Mouse (Mus musculus) B cell, adult 2 months (primary cell): ENCODE measurements at regions not wholly inside any gene's neighbourhood (a gene's known extent, or its start where the extent isn't known, plus 50 kb on each side); places are given as distances from the start of the nearest gene placed in this dataset.

Source experiments
- DNase-seq, 2 experiments: peaks; one replicate each; pipeline ENCODE4 v3.0.0; 2022

DNA sequence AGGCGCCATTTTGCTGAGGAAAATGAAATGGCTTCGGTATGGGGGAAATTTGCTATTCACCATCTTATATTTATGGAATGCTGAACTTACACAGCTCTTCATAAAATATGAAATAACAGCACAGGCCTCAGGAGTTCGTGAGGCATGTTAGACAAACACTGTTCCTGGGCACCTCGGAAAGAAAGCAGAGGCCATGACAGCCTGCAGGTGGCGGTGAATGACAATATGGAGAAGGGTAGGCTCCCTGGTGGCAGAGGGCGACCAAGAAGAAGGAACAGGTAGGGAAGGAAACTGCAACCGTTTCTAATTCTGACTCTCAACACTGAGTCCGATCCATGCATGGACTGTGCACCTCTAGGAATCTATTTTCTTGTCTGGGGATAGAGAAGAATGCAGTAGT, 553.6 kb upstream of the Tmpo start:
- no peak for DNase-seq

DNA sequence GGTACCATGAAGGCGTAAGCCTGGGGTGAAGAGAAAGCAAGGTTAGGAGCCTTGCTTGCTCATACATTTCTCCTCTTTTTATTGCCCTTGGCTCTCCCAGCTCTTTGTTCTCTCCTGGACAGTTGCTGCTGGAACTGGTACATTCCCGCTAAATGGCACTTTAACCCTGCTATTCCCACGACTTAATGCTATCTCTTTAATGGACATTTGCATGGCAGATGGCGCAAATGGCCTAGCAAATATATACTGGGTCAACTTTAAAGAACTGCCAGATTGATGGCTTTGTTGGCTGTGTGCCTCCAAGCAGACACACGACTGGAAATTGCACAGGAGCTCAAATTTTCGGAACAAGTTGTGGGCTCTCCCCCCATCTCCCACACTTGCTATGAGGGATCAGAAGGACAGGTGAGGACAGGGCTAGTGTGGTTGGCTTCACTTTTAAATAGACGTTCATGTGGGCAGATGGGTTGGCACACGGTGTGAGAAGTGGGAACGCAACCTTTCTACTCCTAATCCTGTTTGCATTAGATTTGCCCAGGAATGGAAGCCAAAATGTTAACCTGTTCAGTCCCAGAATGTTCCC, 551.0 kb upstream of the Tmpo start:
- DNase-seq, result no peak

DNA sequence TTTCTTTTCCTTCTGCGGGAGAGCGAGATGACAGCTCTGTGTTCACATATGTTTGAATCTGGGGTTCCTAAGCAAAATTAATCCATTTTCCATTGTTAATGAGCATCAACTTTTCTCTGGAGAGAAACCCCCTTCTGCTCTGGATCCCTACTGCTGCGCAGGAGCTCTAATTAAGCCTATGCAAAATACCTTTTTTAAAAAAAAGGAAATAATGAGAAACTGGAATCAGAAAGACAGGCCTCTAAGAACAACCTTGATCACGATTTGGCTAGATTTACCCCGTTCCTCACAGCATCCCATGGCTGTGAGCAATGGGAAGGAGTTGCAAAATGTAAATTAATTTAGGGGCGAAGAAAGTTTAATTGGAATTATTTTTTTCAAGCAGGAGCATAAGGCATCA, 548.9 kb upstream of the Tmpo start:
- DNase-seq, result no peak

DNA sequence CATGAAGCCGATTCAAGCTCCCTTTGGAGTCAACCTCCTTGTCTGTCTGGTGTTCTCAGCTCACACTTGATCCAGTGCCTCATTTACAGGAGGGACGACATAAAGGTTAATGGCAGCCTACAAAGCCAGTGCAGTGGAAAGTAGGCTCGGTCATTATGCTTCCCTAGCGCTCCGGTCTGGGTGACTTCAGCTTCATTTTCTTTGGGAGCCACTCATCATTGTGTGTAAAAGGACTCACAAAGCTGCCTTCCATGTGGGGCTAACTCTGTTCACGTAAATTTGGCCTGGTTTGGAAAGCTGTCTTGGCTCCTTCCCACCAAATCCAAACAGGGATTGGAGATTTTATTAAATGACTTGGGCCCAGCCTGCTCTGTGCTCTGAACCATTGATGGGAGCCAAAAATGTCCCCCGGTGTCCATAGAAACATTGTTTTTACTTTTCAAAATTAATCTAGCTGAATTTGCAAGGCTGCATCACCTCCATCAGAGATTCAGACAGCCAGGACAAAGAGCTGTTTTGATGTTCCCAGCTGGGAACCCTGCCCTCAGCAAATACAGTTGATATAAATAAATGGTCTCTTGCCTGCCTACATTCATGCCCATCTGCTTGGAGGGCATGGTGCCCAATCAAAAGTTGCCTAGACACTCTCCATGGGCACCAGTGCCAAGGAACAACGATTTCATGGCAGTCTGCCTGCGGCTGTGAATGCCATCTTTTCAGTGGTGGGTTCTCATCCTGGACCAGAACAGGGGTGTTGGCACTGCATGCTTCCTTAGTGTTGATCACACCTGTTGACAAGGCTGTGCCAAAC, 538.7 kb upstream of the Tmpo start:
- DNase-seq, result no peak

DNA sequence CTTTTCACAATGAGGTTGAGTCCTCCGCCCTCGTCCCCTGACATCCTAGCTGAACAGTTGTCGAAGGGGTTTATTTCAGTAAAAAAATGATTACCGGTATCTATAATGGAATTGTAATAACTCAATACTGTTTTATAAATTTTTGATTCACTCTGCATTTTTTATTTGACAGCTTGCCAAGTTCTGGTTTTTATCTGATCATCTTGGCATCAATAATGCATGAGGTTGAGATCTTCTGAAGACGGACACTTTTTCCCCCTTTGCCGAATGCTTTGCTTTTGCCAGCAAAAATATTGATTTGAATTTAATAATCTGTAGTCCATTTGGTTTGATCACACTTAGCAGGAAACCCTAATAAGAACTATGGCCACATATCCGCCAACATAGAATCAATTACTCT, 535.5 kb upstream of the Tmpo start:
- no peak for DNase-seq

DNA sequence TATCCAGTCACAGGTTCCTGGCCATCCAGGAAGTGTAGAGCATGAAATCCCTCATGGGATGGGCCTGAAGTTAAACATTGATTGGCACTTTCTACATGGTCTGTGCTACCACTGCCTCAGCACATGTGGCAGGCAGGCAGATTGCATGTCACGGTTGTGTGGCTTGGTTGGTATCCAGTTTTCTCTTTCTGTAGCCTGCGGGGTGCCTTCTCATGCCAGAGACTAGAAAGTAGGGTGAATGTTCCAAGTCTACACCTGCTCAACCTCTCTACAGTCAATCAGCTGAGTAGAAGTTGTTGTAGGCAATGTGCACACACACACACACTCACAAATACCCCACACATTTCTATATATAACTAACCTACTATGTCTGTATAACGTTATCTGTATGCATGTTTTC, 533.5 kb upstream of the Tmpo start:
- no peak for DNase-seq

DNA sequence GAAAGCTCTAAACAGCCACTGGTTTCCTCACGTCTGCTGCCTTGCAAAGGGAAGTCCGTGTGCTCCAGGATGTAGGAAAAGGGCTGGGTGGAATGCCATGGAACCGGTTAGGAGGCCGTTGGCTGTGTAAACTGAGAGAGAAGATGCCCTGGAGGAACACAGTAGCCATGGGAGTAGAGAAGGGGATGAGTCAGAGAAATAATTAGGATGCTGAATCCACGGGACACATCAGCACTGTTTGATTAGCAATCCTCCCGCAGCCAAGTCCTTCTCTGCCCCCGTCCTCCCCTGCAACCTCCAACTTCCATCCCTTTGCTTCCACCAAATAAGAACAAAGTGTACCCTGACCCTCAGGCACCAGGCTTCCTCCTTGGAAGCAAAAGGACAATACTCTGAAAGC, 532.4 kb upstream of the Tmpo start:
- DNase-seq, result no peak

DNA sequence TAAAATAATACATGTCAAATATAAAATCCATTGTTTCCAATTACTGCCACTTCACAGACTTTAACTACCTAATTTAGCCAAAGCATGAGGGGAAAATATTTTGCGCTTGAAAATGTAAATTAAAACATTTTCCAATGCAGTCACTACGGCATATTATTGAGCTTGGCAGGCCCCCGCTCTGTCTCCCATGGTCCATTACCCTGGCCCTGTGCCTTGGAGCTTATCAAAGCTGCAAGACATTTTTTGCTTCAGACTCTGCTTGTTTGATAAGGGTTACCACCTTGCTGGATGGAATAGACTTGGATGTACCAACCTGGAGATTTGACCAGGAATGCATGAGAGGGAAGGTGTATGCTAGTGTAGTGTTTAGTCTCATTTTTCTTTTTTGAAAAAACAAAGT, 525.7 kb upstream of the Tmpo start:
- no peak for DNase-seq

DNA sequence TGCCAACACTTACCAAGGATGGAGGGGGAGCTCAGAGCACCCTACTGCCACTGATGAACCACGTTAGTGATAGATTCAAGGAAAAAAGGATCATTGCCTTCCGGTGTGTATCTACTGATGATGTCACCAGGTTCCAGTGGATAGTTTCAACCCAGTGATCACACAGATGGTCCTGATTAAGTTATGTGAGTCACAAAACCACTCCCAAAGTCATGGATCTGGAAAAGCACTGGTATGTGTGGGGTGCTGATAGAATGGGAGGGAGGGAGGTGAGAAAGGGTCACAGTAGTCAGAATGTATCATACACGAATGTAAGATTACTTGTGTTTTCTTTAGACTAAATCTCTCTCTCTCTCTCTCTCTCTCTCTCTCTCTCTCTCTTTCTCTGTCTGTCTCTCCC, 523.6 kb upstream of the Tmpo start:
- DNase-seq, result no peak

DNA sequence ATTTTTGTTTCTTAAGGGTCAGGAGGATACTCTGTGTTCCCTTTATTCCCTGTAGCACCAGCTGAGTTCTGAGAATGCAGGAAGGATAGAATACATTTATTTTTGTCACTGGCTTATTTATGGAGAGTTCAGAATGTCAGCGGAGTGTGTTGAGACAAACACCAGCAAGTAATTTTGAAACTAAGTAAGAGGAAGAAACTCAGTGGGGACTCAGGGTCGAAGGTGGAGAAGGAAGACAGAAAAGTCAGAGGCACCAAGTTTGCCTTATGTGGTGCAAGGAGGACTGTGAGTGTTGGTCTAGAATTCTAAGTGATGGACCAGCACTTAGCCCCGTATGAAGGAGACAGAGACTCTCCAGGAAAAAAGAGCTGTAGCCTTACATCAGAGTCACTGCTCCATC, 520.7 kb upstream of the Tmpo start:
- DNase-seq, result no peak

DNA sequence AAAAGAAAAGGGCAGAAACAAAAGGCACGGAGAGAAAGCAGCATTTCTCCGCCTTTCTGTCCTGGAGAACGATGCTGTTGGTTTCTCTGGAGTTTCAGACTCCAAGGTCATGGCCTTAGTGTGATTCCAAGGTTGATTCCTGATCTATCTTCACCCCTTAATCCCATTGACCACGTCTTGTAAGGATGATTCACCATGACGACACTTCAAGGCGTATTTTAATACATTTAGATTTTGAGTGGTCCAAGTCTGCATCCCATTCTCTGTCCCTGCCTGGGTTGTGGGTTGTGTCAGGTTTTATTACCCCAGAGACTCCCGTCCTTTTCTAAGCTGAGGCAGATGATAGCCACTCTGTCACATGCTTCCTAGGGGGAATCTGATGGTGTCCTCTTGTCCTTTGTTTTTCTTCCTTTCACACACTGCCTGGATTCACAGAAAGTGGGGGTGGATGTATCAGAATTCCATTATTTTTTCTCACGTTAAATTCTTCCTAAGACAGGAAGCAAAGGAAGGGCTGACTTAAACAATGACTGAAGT, 505.0 kb upstream of the Tmpo start:
- no peak for DNase-seq

DNA sequence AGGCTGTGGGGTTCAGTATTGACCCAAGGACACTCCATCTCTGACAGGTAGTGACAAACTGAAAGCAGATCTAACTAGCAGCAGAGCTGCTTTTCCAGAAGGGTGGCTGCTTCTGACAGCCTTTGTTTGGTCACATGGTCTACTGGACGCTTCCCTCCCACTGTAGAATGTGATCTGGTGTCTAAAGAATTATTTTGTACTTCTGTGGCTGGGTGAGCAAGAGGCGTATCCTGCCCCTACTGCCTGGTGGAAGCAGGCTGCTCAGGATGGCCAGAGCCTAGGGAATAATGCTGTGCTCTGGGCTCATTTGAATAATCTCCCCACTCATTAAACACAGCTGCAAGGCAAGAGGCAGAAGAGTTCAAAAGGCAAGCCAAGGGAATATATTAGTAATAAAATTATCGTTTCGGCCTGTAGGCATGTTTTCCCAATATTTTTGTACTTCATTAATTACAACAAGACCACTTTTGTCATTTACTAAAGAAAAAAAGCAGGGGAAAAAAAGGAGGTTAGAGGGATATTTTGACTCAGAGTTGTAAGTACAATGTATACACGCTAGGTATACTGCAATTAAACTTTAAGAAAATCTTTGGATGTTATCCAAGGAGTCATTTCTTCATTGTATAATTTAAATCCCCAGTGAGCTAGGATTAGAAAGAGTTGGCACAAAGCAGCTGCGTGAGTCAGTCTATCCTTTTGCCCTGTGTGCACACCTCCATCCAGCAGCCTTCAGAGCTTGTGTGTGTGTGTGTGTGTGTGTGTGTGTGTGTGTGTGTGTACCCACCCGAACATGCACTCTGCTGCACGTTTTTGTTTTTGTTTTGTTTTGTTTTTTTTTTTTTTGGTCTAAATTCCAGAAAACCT, 504.3 kb upstream of the Tmpo start:
- no peak for DNase-seq

DNA sequence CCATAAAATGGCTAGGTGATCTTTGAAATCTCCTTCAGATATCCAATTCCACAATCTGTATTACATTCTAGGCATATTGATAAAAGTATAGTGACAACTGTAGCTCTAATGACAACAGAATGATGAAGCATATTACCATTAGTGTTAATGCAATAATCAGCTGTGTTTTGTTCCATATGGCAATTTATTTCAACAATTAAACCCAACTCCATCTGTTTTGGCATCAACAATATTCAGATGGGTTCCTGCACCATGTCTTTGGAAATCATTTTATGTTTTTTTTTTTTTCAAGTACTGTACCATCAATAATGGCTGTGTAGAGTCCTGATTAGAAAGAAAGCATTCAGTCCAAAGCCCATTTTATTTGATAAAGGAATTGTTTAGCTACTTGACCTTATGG, 498.5 kb upstream of the Tmpo start:
- no peak for DNase-seq

DNA sequence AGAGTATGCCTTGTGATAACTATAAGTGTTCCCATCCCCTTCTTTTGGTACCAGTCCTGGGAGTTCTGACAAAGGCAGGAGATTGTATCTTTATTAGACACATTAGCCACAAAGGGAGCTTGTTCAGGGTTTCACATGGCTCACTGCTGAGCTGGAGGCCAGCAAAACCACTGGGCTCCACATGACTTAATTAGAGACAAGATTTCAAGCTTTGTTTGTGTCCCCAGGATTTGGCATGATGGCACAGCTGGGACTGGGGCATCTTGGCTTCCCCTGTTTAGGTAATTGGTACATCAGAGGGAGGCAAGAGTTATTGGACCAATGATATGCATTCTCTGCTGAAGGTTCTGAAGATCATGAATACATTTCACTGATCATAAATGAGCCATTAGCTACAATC, 456.8 kb upstream of the Tmpo start:
- DNase-seq, result no peak

DNA sequence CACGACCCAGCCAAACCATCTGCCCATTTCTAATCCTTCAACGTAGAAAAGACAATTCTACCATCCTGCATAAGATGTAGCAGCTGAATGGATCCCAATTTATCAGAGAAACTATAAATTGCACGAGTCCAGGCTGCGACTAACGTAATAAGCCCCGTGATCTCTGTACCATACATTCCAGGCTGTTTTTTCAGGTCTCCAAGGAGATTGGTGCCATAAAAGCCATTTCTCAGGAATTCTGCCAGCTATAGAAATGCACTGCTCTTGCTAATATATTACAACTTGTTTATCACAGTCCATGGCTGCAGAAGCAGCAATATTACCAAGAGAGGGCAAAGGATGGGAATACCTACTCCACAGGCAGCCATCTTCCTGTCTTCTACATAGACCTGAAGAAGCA, 447.6 kb upstream of the Tmpo start:
- no peak for DNase-seq

DNA sequence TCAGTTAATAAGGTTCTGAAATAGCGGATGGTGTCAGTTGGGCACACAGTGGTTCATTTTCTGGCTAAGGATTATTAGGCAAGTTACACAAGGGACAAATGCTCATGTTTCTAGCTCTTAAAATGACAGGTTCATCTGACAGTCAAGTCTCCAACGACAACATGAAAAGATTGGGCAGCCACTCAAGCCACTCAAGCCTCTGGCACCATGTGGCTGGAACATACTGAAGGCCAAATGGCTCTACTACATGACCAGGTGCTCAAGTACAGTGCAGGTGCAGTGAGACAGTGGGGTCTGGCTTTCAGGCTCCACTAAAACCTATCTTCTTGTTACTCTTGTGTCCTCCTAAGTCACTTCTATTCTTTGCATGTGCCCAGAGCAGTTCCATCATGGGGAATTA, 441.2 kb upstream of the Tmpo start:
- no peak for DNase-seq

DNA sequence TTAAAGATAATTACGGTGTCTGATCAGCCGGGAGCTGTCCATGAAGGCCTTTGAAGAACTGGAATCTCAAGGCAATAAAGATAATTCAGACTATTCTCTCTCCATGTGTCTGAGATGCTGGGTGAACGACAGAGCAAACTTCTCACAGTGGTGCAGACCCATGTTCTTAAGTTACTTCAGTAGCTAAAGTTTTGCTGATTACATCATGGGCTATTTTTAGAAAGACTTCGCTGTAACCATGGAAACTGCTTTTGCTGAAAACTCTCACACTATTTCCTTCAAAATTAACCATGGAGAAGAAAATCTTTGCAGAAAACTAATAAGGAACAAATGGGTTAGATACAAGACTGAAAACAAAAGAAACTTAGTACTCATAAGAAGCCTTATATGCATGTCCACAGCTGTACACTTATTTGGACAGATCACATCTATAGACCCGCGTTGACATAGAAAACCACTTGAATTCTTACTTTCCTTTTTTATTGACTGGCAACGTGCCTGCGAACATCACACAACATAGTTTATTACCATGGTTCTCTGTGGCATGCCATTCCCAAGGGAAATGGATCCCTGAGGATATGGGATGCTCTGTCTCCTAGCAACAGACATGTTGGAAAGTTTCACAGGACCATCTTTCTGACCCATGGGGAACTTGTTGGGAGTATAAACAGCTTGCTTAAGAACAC, 432.8 kb upstream of the Tmpo start:
- no peak for DNase-seq

DNA sequence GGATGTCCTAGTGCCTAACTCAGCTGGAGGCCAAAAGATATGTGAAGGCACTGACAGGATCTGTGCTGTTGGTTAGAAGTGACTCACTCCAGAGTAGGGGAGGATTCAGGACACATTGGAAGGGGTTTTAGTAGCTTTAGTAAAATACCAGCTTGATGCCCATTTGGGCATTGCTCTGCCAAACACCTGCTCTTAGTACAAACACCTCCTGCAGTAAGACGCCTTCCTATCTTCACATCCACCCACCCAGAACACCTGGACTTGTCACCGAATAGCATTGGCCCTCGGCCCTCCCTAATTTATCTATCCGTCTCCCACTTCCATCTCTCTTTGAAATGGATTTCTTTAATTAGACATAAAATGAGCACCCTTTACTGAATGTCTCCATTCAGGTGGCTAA, 430.9 kb upstream of the Tmpo start:
- DNase-seq, result no peak

DNA sequence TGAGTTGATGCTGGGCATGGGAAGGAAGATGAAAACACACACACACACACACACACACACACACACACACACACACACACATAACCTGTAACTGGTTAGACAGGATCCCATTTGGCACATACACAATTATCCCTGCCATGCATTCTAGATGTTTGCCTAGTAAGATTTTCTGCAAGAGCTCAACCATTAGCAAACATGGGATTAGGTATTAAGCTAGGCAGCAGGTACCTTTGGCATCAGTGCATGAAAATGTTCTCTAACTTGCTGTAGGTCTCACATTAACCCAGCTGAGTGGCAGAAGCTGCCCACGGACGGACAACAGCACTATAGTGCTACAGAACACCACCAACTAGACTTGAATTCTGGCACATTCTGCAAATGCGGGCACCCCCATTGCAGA, 413.8 kb upstream of the Tmpo start:
- no peak for DNase-seq

DNA sequence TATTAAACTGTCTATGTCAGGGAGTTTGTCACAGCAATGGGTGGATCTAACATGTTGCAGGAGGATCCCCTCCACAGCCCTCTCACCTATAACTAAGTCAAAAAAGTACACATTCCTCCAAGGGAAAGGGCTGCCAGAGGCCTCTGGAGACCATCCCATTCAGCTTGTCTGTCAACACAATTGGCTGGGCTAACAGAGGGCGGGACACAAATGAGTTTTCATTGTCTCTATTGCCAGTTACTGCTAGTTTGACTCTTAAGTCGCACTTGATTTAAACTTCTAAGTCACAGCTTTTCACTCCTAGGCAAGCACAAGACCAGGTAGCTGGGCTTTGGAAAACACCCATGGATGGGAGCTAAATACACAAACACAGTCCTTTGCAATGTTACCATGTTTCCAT, 412.3 kb upstream of the Tmpo start:
- DNase-seq, result no peak

DNA sequence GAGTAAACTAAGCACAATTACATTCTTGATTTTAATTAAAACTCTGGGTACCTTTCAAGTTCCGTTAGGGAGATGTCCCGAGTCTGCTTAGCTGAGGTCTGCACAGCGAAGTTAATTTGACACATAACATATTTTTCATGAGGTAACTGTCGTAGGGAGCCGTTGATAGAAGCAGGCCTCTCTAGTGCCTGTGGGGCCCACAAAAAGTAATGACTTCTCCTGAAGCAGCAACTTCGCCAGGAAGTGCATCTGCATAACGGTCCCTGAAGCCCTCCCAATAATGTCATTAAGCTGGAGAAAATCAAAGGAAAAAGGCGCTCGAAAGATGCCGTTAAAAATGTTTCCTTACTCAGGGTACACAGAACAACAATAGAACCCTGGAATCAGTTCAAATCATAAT, 410.7 kb upstream of the Tmpo start:
- no peak for DNase-seq

DNA sequence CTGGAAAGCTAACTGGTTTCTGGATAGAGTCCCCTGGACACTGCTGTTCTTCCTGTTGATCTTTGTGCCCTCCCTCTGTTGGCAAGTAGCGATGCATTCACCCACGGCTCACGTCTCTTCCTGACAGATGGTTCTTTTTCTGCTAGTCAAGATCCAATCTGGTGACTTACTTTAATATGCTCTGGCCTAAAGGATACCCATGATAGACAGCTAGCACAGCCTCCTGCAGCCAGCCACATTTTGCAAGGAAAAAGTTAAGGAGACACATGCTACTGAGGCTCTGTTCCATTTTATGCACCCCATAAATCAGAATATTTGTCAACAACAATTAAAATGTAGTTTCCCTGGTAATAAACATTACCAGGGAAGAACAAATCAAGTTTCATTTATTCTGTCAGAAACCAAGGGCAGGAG, 410.3 kb upstream of the Tmpo start:
- DNase-seq, result no peak

DNA sequence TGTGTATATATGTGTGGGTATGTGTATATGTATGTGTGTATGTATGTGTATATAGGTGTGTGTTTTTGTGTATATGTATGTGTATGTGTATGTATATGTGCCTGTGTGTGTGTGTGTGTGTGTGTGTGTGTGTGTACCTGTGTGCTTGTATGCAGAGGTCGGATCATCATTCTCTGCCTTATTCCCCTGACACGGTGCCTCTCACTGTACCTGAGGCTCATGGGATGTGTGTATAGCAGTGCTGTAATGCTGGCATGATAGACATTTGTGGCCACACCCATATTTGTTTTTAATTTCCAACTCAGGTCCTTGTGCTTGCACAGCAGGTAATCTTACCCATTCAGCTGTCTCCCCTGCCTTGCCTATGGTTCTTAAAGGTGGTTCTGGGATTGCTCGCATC, 402.1 kb upstream of the Tmpo start:
- DNase-seq, result no peak
